Mouse (Mus musculus) cerebellum, adult 2 months (tissue): Measurements from ENCODE around the gene Pola1. TPM values are rescaled to one million over a fixed set of nuclear protein-coding genes. Genes with fewer than 3 reads are reported as not detected.

ENCODE experiments used
- DNase-seq, 2 experiments: peaks; one replicate each; pipeline ENCODE4 v3.0.0; 2021
- H3K27ac ChIP-seq: fragments of 200-500 bp; 2 replicates; pipeline ENCODE4 v1.5.1; 2012; ENCODE audit warnings: low read length, control low read depth, inconsistent platforms; ENCODE audit not compliant: insufficient read depth
- H3K27me3 ChIP-seq: fragments of 200-500 bp; 2 replicates; pipeline ENCODE4 v1.6.1; 2012; ENCODE audit warnings: inconsistent platforms, mild to moderate bottlenecking, low read length, moderate library complexity; ENCODE audit not compliant: control insufficient read depth, insufficient read depth
- H3K4me1 ChIP-seq: fragments of 200-500 bp; 2 replicates; pipeline ENCODE4 v1.6.1; 2011; ENCODE audit warnings: low read length; ENCODE audit not compliant: control insufficient read depth, insufficient read depth
- H3K4me3 ChIP-seq: fragments of 200-500 bp; replicated peaks from 2 replicates; pipeline ENCODE3; 2011; ENCODE audit warnings: mild to moderate bottlenecking, low read depth, low read length, control low read depth; ENCODE audit not compliant: insufficient read depth
- CTCF ChIP-seq: fragments of 200-500 bp; IDR thresholded peaks from 2 replicates; pipeline ENCODE4 v1.5.1; 2011; ENCODE audit warnings: low read depth, mild to moderate bottlenecking, control low read depth, low read length, moderate library complexity, borderline replicate concordance; ENCODE audit not compliant: insufficient read depth
- POLR2A ChIP-seq: fragments of 200-500 bp; IDR thresholded peaks from 2 replicates; pipeline ENCODE4 v1.6.1; 2011; ENCODE audit warnings: low read length, control low read depth, borderline replicate concordance; ENCODE audit not compliant: insufficient read depth
- WGBS: fragments of 180-500 bp; shearing (Covaris S2); methylation state at CpG from one replicate; pipeline ENCODE4 v1.1.7; 2018; 5-methylcytosine and 5-hydroxymethylcytosine counted together
- polyA plus RNA-seq: library from polyadenylated mRNA; depleted of rRNA; stranded (reverse); fragments of >200 nt; gene quantifications from 2 replicates; pipeline ENCODE4 v1.2.3, GENCODE M21; 2012; rRNA removed

Gene Pola1
- polyA plus RNA-seq, 1 experiment = 3.3 TPM

GRCm38 (mm10) chrX:93279940-93280339, 352.0 kb downstream of the Pola1 start:
- no peak overlapping the region for H3K27ac ChIP-seq
- 33% methylated on average over 4 of the region's 11 CpGs for WGBS
- TF ChIP-seq CTCF (no peak), POLR2A (no peak)
- H3K4me3 ChIP-seq = no peak overlapping the region
- no peaks in the 10 kb centered on the region for H3K4me1 ChIP-seq
- no peaks in the 10 kb centered on the region; the same call in 1 of the 2 replicates for H3K27me3 ChIP-seq
- no peak for DNase-seq

- no peak for DNase-seq
- H3K27ac ChIP-seq = no peak overlapping the region
- TF ChIP-seq POLR2A = no peak
- TF ChIP-seq CTCF = no peak
- H3K4me3 ChIP-seq = no peak overlapping the region
- no peaks in the 10 kb centered on the region for H3K4me1 ChIP-seq
- 59% methylated on average over 3 of the region's 3 CpGs for WGBS
- H3K27me3 ChIP-seq = no peaks in the 10 kb centered on the region; the same call in 1 of the 2 replicates
Measured at GRCm38 (mm10) chrX:93275689-93276088, 356.3 kb downstream of the Pola1 start.

Other genes with a start within 250 kb of the Pola1 start
- gene Pcyt1b, start 22.7 kb upstream of the Pola1 start, polyA plus RNA-seq = 20.8 and 24.3 TPM in 2 replicates
- gene Pdk3, start 200.0 kb upstream of the Pola1 start, polyA plus RNA-seq = 29.0 and 29.1 TPM in 2 replicates